14 mouse cellular contexts compared by ENCODE assay signal in genomic region chr2:32598506-32598905, GRCm38 (mm10). TPM values are rescaled to one million over a fixed set of nuclear protein-coding genes. Genes with fewer than 3 reads are reported as not detected.
A peak's percentile ranks its signal among the peaks of the same experiment; 100 is the strongest.
DNase-seq lines count a peak whose midpoint lies in the region; ATAC-seq and TF ChIP-seq lines count a peak whose summit lies in the region.
"Had no signal": no experiment of that assay in that cellular context is flagged by ENCODE, and none has a peak within 500 bp of the region (broad histone marks: within the 10 kb centered on the region; RNA-seq: fewer than 3 reads in every experiment).

No protein-coding gene starts in this region.

- intact Hi-C loops in heart, adult 2 months (cut with DNase I): no loop called here

- no peak overlapping the region for H3K4me2 ChIP-seq in liver, embryonic 12.5 days
- H3K4me2 ChIP-seq: liver, embryonic 15.5 days; midbrain, embryonic 11.5 days had no signal

- H3K4me1 ChIP-seq in heart, adult 2 months (ENCODE audit: control insufficient read depth, insufficient read depth, low read length): peaks cover 9% of the 10 kb centered on the region
- H3K4me1 ChIP-seq in liver, embryonic 12.5 days: peaks cover 22% of the 10 kb centered on the region

- no peak overlapping the region for H3K4me3 ChIP-seq in heart, adult 2 months
- H3K4me3 ChIP-seq in liver, embryonic 12.5 days: no peak overlapping the region
- H3K4me3 ChIP-seq: hindbrain, embryonic 10.5 days; liver, embryonic 15.5 days had no signal

- TF ChIP-seq CTCF in heart, adult 2 months (IDR thresholded peaks at IDR 0.05): no peak

- no peak for TF ChIP-seq EP300 in heart, adult 2 months (IDR thresholded peaks at IDR 0.05; ENCODE audit: insufficient read depth, low read depth, low read length)

- WGBS in heart, adult 2 months: 43% methylated on average over 8 of the region's 8 CpGs
- 76% methylated on average over 8 of the region's 8 CpGs for WGBS in liver, embryonic 12.5 days (ENCODE audit: insufficient replicate concordance)

- H3K36me3 ChIP-seq in heart, adult 2 months (ENCODE audit: control insufficient read depth, insufficient read depth, low read length): no peaks in the 10 kb centered on the region
- peaks cover 39% of the 10 kb centered on the region for H3K36me3 ChIP-seq in liver, embryonic 12.5 days

- H3K79me2 ChIP-seq in heart, adult 2 months (replicated peaks; ENCODE audit: control insufficient read depth, insufficient read depth, low read length): no peaks in the 10 kb centered on the region

- peak overlapping the region; percentile 55 for H3K27ac ChIP-seq in heart, adult 2 months
- H3K27ac ChIP-seq in liver, embryonic 12.5 days: no peak overlapping the region
- H3K27ac ChIP-seq: hindbrain, embryonic 10.5 days; liver, embryonic 15.5 days had no signal

- peak; percentile 53 to 58 for DNase-seq in heart, adult 2 months
- DNase-seq in heart, adult 8-10 months (ENCODE audit: low spot score): no peak
- DNase-seq in liver: no peak
- peak; percentile 81 for DNase-seq in cerebellum, adult 9-11 months
- no peak for DNase-seq in frontal cortex, postnatal 14 days (ENCODE audit: low spot score in 2 of 2)
- DNase-seq in urinary bladder, postnatal 14 days (ENCODE audit: low spot score): no peak
- DNase-seq: right cerebral cortex, postnatal 25 days; thymus, adult 2 months had no signal

- H3K9ac ChIP-seq in heart, adult 2 months (ENCODE audit: low read depth, low read length): no peak overlapping the region
- H3K9ac ChIP-seq in liver, embryonic 12.5 days: 0 out of 2 replicates have a peak overlapping the region, but pooled peaks have one; percentile 17
- H3K9ac ChIP-seq: liver, embryonic 15.5 days had no signal

- H3K27me3 ChIP-seq in heart, adult 2 months (ENCODE audit: control insufficient read depth, insufficient read depth, low read length): no peaks in the 10 kb centered on the region
- no peaks in the 10 kb centered on the region for H3K27me3 ChIP-seq in liver, embryonic 12.5 days (replicated peaks)
- H3K27me3 ChIP-seq: liver, embryonic 15.5 days had no signal

- ATAC-seq in liver, embryonic 12.5 days: no peak
- ATAC-seq: forebrain, embryonic 14.5 days had no signal

- no peaks in the 10 kb centered on the region for H3K9me3 ChIP-seq in liver, embryonic 12.5 days (replicated peaks)
- H3K9me3 ChIP-seq: hindbrain, embryonic 10.5 days; liver, embryonic 15.5 days had no signal

- no peak for TF ChIP-seq POLR2A in heart, adult 2 months (IDR thresholded peaks at IDR 0.05; ENCODE audit: insufficient read depth, low read depth, low read length)

RNA-seq across cellular contexts. Expression of gene St6galnac6, which starts 1.0 kb away (rescaled TPM):
- total RNA-seq in heart, adult 2 months (2021): 100 to 1,000 TPM; 107 to 125 TPM
- 129 and 174 TPM in 2 replicates for polyA plus RNA-seq in heart, adult 2 months (2012; rRNA removed)
- 100 to 1,000 TPM; 102 to 131 (median 114) TPM for total RNA-seq in heart, adult 8-10 months (2022)
- 14.5 and 15.4 TPM in 2 replicates for polyA plus RNA-seq in liver, embryonic 12.5 days (2016; fragmentation: Nextera tagmentation; extraction: Ambion mirVana)

RNA-seq across cellular contexts. Expression of gene St6galnac4, which starts 11.6 kb away (rescaled TPM):
- total RNA-seq in heart, adult 2 months (2021): 10 to 100 TPM; 16.2 to 17.8 TPM
- 25.2 and 28.6 TPM in 2 replicates for polyA plus RNA-seq in heart, adult 2 months (2012; rRNA removed)
- total RNA-seq in heart, adult 8-10 months (2022): 10 to 100 TPM; 15.6 to 23.2 (median 20.7) TPM
- 17.5 and 18.9 TPM in 2 replicates for polyA plus RNA-seq in liver, embryonic 12.5 days (2016; fragmentation: Nextera tagmentation; extraction: Ambion mirVana)

RNA-seq across cellular contexts. Expression of gene 9430097D07Rik, which starts 23.0 kb away (rescaled TPM):
- total RNA-seq in heart, adult 2 months (2021): not detected
- not detected in 2 replicates for polyA plus RNA-seq in heart, adult 2 months (2012; rRNA removed)
- total RNA-seq in heart, adult 8-10 months (2022): not detected
- not detected in 2 replicates for polyA plus RNA-seq in liver, embryonic 12.5 days (2016; fragmentation: Nextera tagmentation; extraction: Ambion mirVana)
- total RNA-seq: gastrocnemius, adult 8-10 months had no signal
- polyA plus RNA-seq: liver, embryonic 15.5 days; thymus, adult 2 months had no signal

RNA-seq across cellular contexts. Expression of gene Ak1, which starts 23.1 kb away (rescaled TPM):
- total RNA-seq in heart, adult 2 months (2021): 100 to 1,000 TPM; 606 to 670 TPM
- polyA plus RNA-seq in heart, adult 2 months (2012; rRNA removed): 584 and 623 TPM in 2 replicates
- 100 to 1,000 TPM; 656 to 809 (median 697) TPM for total RNA-seq in heart, adult 8-10 months (2022)
- 2.6 TPM in 2 replicates for polyA plus RNA-seq in liver, embryonic 12.5 days (2016; fragmentation: Nextera tagmentation; extraction: Ambion mirVana)

RNA-seq across cellular contexts. Expression of gene Pip5kl1, which starts 23.9 kb away (rescaled TPM):
- not detected for total RNA-seq in heart, adult 2 months (2021)
- 0.25 TPM in 1 of 2 replicates, not detected in the other for polyA plus RNA-seq in heart, adult 2 months (2012; rRNA removed)
- total RNA-seq in heart, adult 8-10 months (2022): under 1 TPM in 1 of 4 experiments, not detected in 3; 0.34 TPM
- polyA plus RNA-seq in liver, embryonic 12.5 days (2016; fragmentation: Nextera tagmentation; extraction: Ambion mirVana): 0.13 TPM in 1 of 2 replicates, not detected in the other
- total RNA-seq: gastrocnemius, adult 8-10 months had no signal
- polyA plus RNA-seq: liver, embryonic 15.5 days had no signal

Comparison
In these comparisons a context has a peak if more than half of its experiments do, and no peak if none do; other contexts are left out.
1. DNase-seq: peak in heart, adult 2 months (2 of 2) and cerebellum, adult 9-11 months (single experiment); none in heart, adult 8-10 months (single experiment), liver (single experiment), frontal cortex, postnatal 14 days (0 of 2) and urinary bladder, postnatal 14 days (single experiment).